15 mouse cellular contexts compared by ENCODE assay signal in the genomic region with DNA sequence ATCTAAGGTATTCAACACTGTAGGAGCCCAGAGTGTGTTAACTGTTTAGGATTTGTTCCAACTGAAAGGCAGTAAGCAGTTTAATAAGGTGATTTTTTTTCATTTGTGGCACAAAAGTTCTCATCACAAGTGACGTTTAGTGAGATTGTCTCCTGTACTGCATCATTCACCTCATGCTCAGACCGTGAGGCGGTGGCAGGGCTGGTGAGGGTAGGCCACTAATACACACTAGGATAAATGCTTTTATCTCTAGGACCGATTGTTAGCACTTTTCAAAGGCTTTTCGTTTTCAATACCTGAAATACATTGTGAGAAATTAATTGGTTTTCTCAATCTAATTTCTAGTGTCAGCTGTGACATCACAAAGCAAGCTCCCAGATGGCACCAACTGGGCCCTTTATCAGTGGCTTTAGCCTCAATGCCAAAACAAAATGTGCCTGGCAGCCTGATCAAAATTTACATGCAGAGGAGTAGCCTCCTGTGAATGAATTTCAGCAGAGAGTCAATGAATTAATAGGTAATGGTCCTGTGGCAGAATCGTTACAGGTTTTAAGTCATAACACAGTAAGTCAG.
DNase-seq lines count a peak whose midpoint lies in the region; ATAC-seq lines count a peak whose summit lies in the region.
"Had no signal": no experiment of that assay in that cellular context is flagged by ENCODE, and none has a peak within 500 bp of the region (broad histone marks: within the 10 kb centered on the region; RNA-seq: fewer than 3 reads in every experiment).

No protein-coding gene starts in this region.

- no peak overlapping the region for H3K4me2 ChIP-seq in forebrain, embryonic 14.5 days (ENCODE audit: low read length)
- H3K4me2 ChIP-seq: embryonic facial prominence, embryonic 15.5 days; liver, embryonic 15.5 days had no signal

- H3K27me3 ChIP-seq in forebrain, embryonic 14.5 days (replicated peaks; ENCODE audit: control insufficient read depth, insufficient read depth, low read length): no peaks in the 10 kb centered on the region
- H3K27me3 ChIP-seq in midbrain, embryonic 10.5 days (ENCODE audit: low read depth, poor library complexity, severe bottlenecking): no peaks in the 10 kb centered on the region
- H3K27me3 ChIP-seq: embryonic facial prominence, embryonic 15.5 days; liver, embryonic 15.5 days had no signal

- ATAC-seq in forebrain, embryonic 14.5 days: peak; percentile 86
- ATAC-seq in erythroblast, adult 5-6 weeks (replicated peaks; ENCODE audit: low FRiP score, poor library complexity, severe bottlenecking): no peak
- ATAC-seq: intestine, postnatal 0 days had no signal

- DNase-seq in layer of hippocampus, postnatal 14 days (ENCODE audit: low spot score in 2 of 2): peak; percentile 14 to 58
- no peak for DNase-seq in layer of hippocampus, adult 8-10 months (ENCODE audit: low spot score in 2 of 2)
- DNase-seq in forebrain, embryonic 14.5 days (ENCODE audit: low spot score): peak; percentile 90
- DNase-seq in midbrain, embryonic 10.5 days (ENCODE audit: low spot score): no peak
- peak; percentile 32 for DNase-seq in retina, embryonic 14.5 days (ENCODE audit: low spot score)
- DNase-seq in gastrocnemius, postnatal 10 days: no peak
- no peak for DNase-seq in gastrocnemius, postnatal 4 days (ENCODE audit: low spot score in 2 of 2)
- DNase-seq: gastrocnemius, postnatal 14 days had no signal

- H3K4me3 ChIP-seq in forebrain, embryonic 14.5 days (ENCODE audit: low read depth, low read length): no peak overlapping the region
- H3K4me3 ChIP-seq in midbrain, embryonic 10.5 days: no peak overlapping the region
- H3K4me3 ChIP-seq: embryonic facial prominence, embryonic 15.5 days; limb, embryonic 10.5 days; liver, embryonic 15.5 days had no signal

- H3K9ac ChIP-seq in forebrain, embryonic 14.5 days (ENCODE audit: low read length): no peak overlapping the region; the same call in 1 of the 2 replicates
- H3K9ac ChIP-seq: embryonic facial prominence, embryonic 15.5 days; liver, embryonic 15.5 days had no signal

- H3K36me3 ChIP-seq in forebrain, embryonic 14.5 days (ENCODE audit: control insufficient read depth, insufficient read depth, low read length): no peaks in the 10 kb centered on the region
- no peaks in the 10 kb centered on the region for H3K36me3 ChIP-seq in midbrain, embryonic 10.5 days
- H3K36me3 ChIP-seq: embryonic facial prominence, embryonic 15.5 days; limb, embryonic 10.5 days; liver, embryonic 15.5 days had no signal

- H3K9me3 ChIP-seq in forebrain, embryonic 14.5 days (replicated peaks; ENCODE audit: control insufficient read depth, low read length): no peaks in the 10 kb centered on the region
- H3K9me3 ChIP-seq in midbrain, embryonic 10.5 days (replicated peaks): no peaks in the 10 kb centered on the region
- H3K9me3 ChIP-seq: embryonic facial prominence, embryonic 15.5 days; limb, embryonic 10.5 days; liver, embryonic 15.5 days had no signal

- H3K4me1 ChIP-seq in forebrain, embryonic 14.5 days (ENCODE audit: control insufficient read depth, insufficient read depth, low read length): peaks cover 11% of the 10 kb centered on the region
- peaks cover 11% of the 10 kb centered on the region; the same call in 1 of the 2 replicates for H3K4me1 ChIP-seq in midbrain, embryonic 10.5 days
- H3K4me1 ChIP-seq: embryonic facial prominence, embryonic 15.5 days; limb, embryonic 10.5 days; liver, embryonic 15.5 days had no signal

- peak overlapping the region; percentile 84 for H3K27ac ChIP-seq in forebrain, embryonic 14.5 days (ENCODE audit: low read depth, low read length)
- peak overlapping the region; percentile 63 for H3K27ac ChIP-seq in midbrain, embryonic 10.5 days (replicated peaks)
- H3K27ac ChIP-seq: embryonic facial prominence, embryonic 15.5 days; limb, embryonic 10.5 days; liver, embryonic 15.5 days; macrophage; stomach, postnatal 0 days had no signal

- 13% methylated on average over 6 of the region's 6 CpGs for WGBS in forebrain, embryonic 14.5 days
- WGBS in midbrain, embryonic 10.5 days: 80% methylated on average over 6 of the region's 6 CpGs

Comparison
In these comparisons a context has a peak if more than half of its experiments do, and no peak if none do; other contexts are left out.
1. DNase-seq: peak in layer of hippocampus, postnatal 14 days (2 of 2), forebrain, embryonic 14.5 days (single experiment) and retina, embryonic 14.5 days (single experiment); none in layer of hippocampus, adult 8-10 months (0 of 2), midbrain, embryonic 10.5 days (single experiment), gastrocnemius, postnatal 10 days (single experiment) and gastrocnemius, postnatal 4 days (0 of 2).